Mouse (Mus musculus): Measurements from ENCODE around the gene Gm49373.

Gene Gm49373

DNA sequence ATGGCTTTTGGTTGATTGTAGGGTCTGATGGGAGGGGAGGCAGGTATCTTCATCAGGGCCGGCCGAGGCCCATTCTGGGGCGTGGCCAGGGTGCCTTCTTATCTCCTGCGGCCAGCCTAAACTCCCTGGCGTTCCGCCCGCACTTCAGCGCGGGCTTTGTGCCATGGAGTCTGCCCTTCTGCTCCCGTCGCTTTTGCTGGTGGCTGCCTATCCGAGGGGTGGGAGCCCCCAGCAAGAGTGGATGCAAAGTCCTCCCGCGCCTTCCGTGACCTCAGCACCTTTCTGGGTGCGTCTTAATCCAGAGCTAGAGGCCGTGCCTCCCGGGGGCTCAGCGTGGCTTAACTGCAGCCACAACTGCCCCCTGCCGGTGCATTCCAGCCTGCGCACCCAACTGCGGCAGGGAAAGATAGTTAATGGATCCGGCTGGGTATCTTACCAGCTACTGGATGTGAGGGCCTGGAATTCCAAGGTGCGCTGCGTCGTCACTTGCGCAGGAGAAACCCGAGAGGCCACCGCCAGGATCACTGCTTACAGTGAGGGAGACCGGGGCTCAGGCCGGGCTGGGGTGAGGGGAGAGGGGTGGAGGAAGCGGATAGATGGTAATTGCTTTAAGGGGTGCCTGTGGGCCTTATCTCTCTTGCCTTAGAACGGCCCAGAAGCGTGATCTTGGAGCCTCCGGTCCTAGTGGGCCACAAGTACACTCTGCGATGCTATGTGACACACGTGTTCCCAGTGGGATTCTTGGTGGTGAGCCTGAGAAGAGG, 43.4 kb downstream of the Gm49373 start, which contains the start of gene Icam4:
TSS of gene Icam4 (plus strand) at position 83 of the 764 bp plus-strand sequence.
- DNase-seq (ENCODE audit: inconsistent age in 2 of 2, low spot score in 1 of 2) = peak; percentile 88 to 96

DNA sequence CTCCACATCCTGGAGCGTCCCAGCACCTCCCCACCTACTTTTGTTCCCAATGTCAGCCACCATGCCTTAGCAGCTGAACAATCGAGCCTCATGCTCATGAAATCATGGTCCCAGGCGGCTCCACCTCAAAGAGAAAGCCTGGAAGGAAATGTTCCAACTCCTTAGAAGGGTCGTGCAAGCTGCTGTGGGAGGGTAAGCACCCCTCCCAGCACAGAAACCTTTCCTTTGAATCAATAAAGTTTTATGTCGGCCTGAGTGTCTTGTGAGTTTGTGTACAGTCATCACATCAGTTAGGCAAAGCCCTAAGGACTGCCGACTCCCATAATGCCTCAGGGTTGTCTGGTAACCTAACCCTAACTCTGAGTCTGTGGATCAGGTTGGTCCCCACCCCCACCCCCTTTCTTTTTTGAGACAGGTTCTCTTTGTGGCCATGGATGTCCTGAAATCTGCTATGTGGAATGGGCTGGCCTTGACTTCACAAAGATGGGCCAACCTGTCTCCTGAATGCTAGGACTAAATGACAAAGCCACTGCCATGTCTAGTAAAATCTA, 44.3 kb downstream of the Gm49373 start:
- DNase-seq (ENCODE audit: inconsistent age in 2 of 2, low spot score in 1 of 2) = no peak

DNA sequence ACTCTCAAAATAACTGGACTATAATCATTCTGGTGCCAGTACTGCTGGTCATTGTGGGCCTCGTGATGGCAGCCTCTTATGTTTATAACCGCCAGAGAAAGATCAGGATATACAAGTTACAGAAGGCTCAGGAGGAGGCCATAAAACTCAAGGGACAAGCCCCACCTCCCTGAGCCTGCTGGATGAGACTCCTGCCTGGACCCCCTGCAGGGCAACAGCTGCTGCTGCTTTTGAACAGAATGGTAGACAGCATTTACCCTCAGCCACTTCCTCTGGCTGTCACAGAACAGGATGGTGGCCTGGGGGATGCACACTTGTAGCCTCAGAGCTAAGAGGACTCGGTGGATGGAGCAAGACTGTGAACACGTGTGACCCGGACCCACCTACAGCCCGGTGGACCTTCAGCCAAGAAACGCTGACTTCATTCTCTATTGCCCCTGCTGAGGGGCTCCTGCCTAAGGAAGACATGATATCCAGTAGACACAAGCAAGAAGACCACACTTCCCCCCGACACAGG, 45.1 kb downstream of the Gm49373 start:
- no peak for DNase-seq (ENCODE audit: inconsistent age in 2 of 2, low spot score in 1 of 2)

DNA sequence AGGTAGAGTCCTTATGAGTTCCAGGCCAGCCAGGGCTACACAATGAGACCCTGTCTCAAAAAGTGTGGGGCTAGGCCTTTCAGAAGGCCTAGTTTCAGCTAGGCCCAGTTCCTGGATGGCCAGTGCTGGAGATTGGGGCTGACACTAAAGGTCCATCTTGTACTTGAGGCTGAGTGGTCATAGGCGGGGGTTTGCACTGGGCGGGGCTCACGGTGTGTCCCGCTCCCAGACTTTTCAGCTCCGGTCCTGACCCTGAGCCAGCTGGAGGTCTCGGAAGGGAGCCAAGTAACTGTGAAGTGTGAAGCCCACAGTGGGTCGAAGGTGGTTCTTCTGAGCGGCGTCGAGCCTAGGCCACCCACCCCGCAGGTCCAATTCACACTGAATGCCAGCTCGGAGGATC, 46.0 kb downstream of the Gm49373 start:
- DNase-seq (ENCODE audit: inconsistent age in 2 of 2, low spot score in 1 of 2) = no peak

DNA sequence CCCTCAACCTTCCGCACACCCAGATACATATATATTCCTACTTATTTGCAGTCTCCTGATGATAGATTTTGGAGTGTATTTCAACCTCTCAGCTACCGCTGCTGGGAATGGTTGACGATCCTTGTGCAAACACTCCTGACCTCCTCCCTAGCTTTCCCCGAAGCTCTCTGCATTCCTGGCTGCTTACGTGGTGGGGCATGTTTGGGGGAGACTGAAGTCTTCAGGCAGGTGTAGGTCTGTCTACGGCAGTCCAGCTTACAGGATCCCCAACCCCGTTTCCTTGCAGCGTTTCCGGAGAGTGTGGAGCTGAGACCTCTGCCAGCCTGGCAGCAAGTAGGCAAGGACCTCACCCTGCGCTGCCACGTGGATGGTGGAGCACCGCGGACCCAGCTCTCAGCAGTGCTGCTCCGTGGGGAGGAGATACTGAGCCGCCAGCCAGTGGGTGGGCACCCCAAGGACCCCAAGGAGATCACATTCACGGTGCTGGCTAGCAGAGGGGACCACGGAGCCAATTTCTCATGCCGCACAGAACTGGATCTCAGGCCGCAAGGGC, 47.6 kb downstream of the Gm49373 start:
- peak in 1 of 2 experiments; percentile 25 for DNase-seq (ENCODE audit: inconsistent age in 2 of 2, low spot score in 1 of 2)

DNA sequence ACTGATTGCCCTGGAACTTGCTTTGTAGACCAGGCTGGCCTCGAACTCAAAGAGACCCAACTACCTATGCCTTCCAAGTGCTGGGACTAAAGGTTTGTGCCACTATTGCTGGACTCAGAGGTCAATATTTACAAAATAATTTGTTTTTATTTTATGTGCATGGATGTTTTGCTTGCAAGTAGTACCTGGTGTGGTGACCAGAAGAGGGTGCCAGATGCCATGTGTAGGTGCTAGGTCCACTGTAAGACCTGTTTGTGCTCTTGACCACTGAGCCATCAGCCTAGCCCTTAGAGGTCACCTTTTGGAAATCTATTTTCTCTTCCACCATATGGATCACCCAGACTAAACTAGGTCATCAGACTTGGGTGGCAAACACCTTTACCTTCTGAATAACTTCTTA, 50.2 kb downstream of the Gm49373 start:
- no peak for DNase-seq (ENCODE audit: inconsistent age in 2 of 2, low spot score in 1 of 2)

GRCm38 (mm10) chr9:21022288-21022687, 50.6 kb downstream of the Gm49373 start:
- no peak for DNase-seq (ENCODE audit: inconsistent age in 2 of 2, low spot score in 1 of 2)

- DNase-seq (ENCODE audit: inconsistent age in 2 of 2, low spot score in 1 of 2) = no peak
These were observed 51.5 kb downstream of the Gm49373 start for GRCm38 (mm10) chr9:21021363-21021762.

- DNase-seq (ENCODE audit: inconsistent age in 2 of 2, low spot score in 1 of 2) = no peak
These were observed 54.3 kb downstream of the Gm49373 start for GRCm38 (mm10) chr9:21018600-21018999.

DNA sequence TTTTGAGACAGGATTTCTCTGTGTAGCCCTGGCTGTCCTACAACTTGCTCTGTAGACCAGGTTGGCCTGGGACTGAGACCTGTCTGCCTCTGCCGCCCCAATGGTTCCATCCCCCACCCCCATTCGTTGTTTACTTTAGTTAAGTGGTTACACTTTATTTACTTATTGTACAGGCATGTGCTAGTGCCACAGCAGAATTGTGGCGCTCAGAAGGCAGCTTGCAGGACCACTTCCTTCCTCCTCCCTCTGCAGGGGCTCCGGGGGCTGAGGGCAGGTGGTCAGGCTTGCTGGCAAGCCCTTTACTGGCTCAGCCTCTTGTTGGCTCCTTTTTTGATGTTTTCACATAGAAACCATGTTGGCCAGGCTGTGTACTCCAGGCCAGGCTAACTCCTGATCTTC, 55.7 kb downstream of the Gm49373 start:
- DNase-seq (ENCODE audit: inconsistent age in 2 of 2, low spot score in 1 of 2) = peak in 1 of 2 experiments; percentile 33

GRCm38 (mm10) chr9:21016331-21017176, 56.3 kb downstream of the Gm49373 start:
- DNase-seq (ENCODE audit: inconsistent age in 2 of 2, low spot score in 1 of 2) = peak in 1 of 2 experiments; percentile 65

DNA sequence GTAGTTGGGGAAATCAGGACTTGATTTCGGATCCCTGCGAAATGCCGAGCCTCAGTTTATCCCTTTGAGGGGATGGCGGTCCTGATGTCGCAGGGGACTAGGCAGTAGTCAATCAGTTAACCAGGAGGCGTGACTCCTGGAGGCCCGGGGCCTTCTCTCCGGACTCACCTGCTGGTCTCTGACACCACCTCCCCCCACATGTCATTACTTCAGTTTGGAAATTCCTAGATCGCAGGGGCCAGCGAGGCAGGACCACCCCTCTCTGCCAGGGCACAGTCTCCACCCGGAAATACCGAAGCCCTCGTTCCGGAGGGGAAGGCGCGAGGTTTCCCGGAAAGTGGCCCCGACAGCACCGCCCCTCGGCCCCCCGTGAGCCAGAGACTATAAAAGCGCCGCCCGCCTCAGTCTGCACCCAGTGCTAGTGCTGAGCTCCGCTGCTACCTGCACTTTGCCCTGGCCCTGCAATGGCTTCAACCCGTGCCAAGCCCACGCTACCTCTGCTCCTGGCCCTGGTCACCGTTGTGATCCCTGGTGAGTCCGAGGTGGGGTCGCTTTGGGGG, 57.2 kb downstream of the Gm49373 start, which contains the start of gene Icam1:
TSS of gene Icam1 (plus strand) at position 415 of the 560 bp plus-strand sequence.
- DNase-seq (ENCODE audit: inconsistent age in 2 of 2, low spot score in 1 of 2) = peak; percentile 80 to 85

DNA sequence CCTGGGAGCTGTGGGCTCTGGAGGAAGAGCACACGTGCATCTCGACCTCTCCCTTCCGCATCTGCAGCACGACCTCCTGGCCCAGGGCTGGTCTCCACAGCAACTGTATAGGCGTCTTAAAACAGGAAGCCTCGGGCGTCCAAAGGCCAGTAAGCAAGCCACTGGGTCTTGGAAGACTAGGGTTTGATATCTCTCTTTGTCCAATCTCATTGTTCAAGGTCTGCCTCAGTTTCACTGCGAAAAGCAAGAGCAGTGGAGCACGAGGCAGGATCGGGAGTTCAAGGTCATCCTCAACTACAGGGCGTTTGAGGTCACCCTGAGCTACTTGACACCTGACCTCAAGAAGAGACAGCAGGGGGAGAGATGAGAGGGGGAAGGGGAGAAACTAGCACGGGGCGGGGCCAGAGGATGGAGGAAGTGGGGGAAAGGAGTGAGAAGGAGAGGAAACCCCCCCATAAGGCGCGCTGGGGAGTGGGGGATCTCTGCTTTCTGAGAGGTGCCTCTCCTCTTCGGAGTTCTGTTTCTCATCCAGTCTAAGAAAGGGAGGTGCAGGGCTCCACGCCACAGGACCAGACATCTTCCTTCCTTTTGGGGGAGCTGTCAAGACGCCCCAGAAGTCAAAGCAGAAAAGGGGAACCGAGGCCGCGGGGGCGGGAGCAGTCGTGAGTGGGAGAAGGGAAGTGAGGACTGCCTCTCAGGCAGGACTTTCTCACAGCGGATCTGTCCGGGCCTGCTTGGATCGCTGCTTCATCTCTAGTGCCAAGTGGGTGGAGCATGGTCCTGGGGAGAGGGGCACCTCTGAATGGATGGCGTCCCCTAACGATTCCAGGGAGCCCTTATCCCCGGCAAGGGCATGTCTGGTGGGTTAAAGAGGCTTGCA, 58.0 kb downstream of the Gm49373 start:
- peak; percentile 70 to 83 for DNase-seq (ENCODE audit: inconsistent age in 2 of 2, low spot score in 1 of 2)

All from adrenal gland, adult (tissue).